Mouse (Mus musculus) limb, embryonic 13.5 days (tissue): ENCODE results near the gene Cntrl. TPM values are rescaled to one million over a fixed set of nuclear protein-coding genes. Genes with fewer than 3 reads are reported as not detected.

Experiments
- ATAC-seq: fragments of 200-750 bp; cut with Nextera tagmentation; 2 replicates; pipeline ENCODE4 v1.8.0; 2017; ENCODE audit warnings: low read depth, moderate number of reproducible peaks, moderate TSS enrichment; ENCODE audit not compliant: low FRiP score
- H3K27ac ChIP-seq: fragments of 300-500 bp; sonication (generic); 2 replicates; pipeline ENCODE4 v1.5.1; 2015; ENCODE audit warnings: inconsistent platforms, mild to moderate bottlenecking, moderate library complexity
- H3K27me3 ChIP-seq: fragments of 300-500 bp; sonication (generic); 2 replicates; pipeline ENCODE4 v1.6.1; 2015; ENCODE audit warnings: mild to moderate bottlenecking, inconsistent platforms
- H3K36me3 ChIP-seq: fragments of 300-500 bp; sonication (generic); 2 replicates; pipeline ENCODE4 v1.6.1; 2015; ENCODE audit warnings: inconsistent platforms, mild to moderate bottlenecking, moderate library complexity
- H3K4me1 ChIP-seq: fragments of 300-500 bp; sonication (generic); 2 replicates; pipeline ENCODE4 v1.6.1; 2015; ENCODE audit warnings: inconsistent platforms
- H3K4me2 ChIP-seq: fragments of 300-500 bp; sonication (generic); replicated peaks from 2 replicates; pipeline ENCODE4 v1.6.1; 2015; ENCODE audit warnings: inconsistent platforms, mild to moderate bottlenecking, moderate library complexity
- H3K4me3 ChIP-seq: fragments of 300-500 bp; sonication (generic); 2 replicates; pipeline ENCODE4 v1.5.1; 2015; ENCODE audit warnings: moderate library complexity, mild to moderate bottlenecking, inconsistent platforms
- H3K9ac ChIP-seq: fragments of 300-500 bp; sonication (generic); 2 replicates; pipeline ENCODE4 v1.6.1; 2015; ENCODE audit warnings: mild to moderate bottlenecking, inconsistent platforms
- H3K9me3 ChIP-seq: fragments of 300-500 bp; sonication (generic); 2 replicates; pipeline ENCODE4 v1.6.1; 2016; ENCODE audit warnings: inconsistent platforms
- WGBS: fragments of 180-500 bp; shearing (Covaris S2); methylation state at CpG from one replicate; pipeline ENCODE4 v1.1.7; 2015; 5-methylcytosine and 5-hydroxymethylcytosine counted together
- polyA plus RNA-seq: library from polyadenylated mRNA; unstranded; fragments of >200 nt; fragmentation: Nextera tagmentation; extraction: Ambion mirVana; gene quantifications from 2 replicates; pipeline ENCODE4 v1.2.1, GENCODE M21; 2015

Gene Cntrl
- polyA plus RNA-seq, 1 experiment from 2014 or later: 27.3 TPM

- peaks cover 34% of the 10 kb centered on the region for H3K36me3 ChIP-seq
- peaks cover 17% of the 10 kb centered on the region for H3K4me1 ChIP-seq
- peak overlapping the region; percentile 75 for H3K4me2 ChIP-seq
- peak overlapping the region; percentile 85 for H3K27ac ChIP-seq
- no peaks in the 10 kb centered on the region for H3K27me3 ChIP-seq
- under 1% methylated on average over 21 of the region's 21 CpGs for WGBS
- peak overlapping the region; percentile 68 for H3K9ac ChIP-seq
- H3K9me3 ChIP-seq: no peaks in the 10 kb centered on the region
- peak; percentile 99 for ATAC-seq
- peak overlapping the region; percentile 53 for H3K4me3 ChIP-seq
Observed at GRCm38 (mm10) chr2:35131991-35132661, 22.8 kb downstream of the Cntrl start.

GRCm38 (mm10) chr2:35132662-35133055, 23.4 kb downstream of the Cntrl start:
- Histone ChIP-seq H3K4me1 (peaks cover 17% of the 10 kb centered on the region), H3K9ac (peak overlapping the region; percentile 68), H3K4me3 (peak overlapping the region; percentile 53), H3K27ac (peak overlapping the region; percentile 85), H3K36me3 (peaks cover 36% of the 10 kb centered on the region), H3K9me3 (no peaks in the 10 kb centered on the region), H3K4me2 (peak overlapping the region; percentile 75), H3K27me3 (no peaks in the 10 kb centered on the region)
- peak; percentile 11; the same call in 1 of the 2 replicates for ATAC-seq
- 5% methylated on average over 5 of the region's 5 CpGs for WGBS

GRCm38 (mm10) chr2:35133891-35134290, 24.6 kb downstream of the Cntrl start:
- 80% methylated on average over 5 of the region's 5 CpGs for WGBS
- no peak for ATAC-seq
- Histone ChIP-seq H3K27ac (no peak overlapping the region), H3K4me3 (no peak overlapping the region), H3K4me2 (no peak overlapping the region), H3K36me3 (peaks cover 41% of the 10 kb centered on the region), H3K27me3 (no peaks in the 10 kb centered on the region), H3K9ac (no peak overlapping the region; the same call in 1 of the 2 replicates), H3K4me1 (peaks cover 17% of the 10 kb centered on the region), H3K9me3 (no peaks in the 10 kb centered on the region)

- no peak for ATAC-seq
- Histone ChIP-seq H3K9me3 (no peaks in the 10 kb centered on the region), H3K36me3 (peaks cover 75% of the 10 kb centered on the region), H3K27me3 (no peaks in the 10 kb centered on the region), H3K27ac (no peak overlapping the region), H3K4me1 (peaks cover 7% of the 10 kb centered on the region; the same call in 1 of the 2 replicates), H3K9ac (no peak overlapping the region), H3K4me2 (no peak overlapping the region), H3K4me3 (no peak overlapping the region)
- WGBS: 97% methylated on average over 1 of the region's 1 CpGs
Observed at GRCm38 (mm10) chr2:35138576-35138975, 29.3 kb downstream of the Cntrl start.

GRCm38 (mm10) chr2:35141673-35142072, 32.4 kb downstream of the Cntrl start:
- H3K4me2 ChIP-seq: no peak overlapping the region
- H3K27me3 ChIP-seq: no peaks in the 10 kb centered on the region
- peaks cover 92% of the 10 kb centered on the region for H3K36me3 ChIP-seq
- no peak overlapping the region for H3K4me3 ChIP-seq
- H3K27ac ChIP-seq: no peak overlapping the region
- H3K9me3 ChIP-seq: no peaks in the 10 kb centered on the region
- no peak for ATAC-seq
- H3K4me1 ChIP-seq: no peaks in the 10 kb centered on the region
- H3K9ac ChIP-seq: no peak overlapping the region
- 94% methylated on average over 3 of the region's 3 CpGs for WGBS

- no peak for ATAC-seq
- no peaks in the 10 kb centered on the region for H3K4me1 ChIP-seq
- 93% methylated on average over 10 of the region's 10 CpGs for WGBS
- H3K27me3 ChIP-seq: no peaks in the 10 kb centered on the region
- H3K9ac ChIP-seq: no peak overlapping the region; the same call in 1 of the 2 replicates
- H3K4me2 ChIP-seq: no peak overlapping the region
- H3K9me3 ChIP-seq: no peaks in the 10 kb centered on the region
- H3K27ac ChIP-seq: no peak overlapping the region
- H3K36me3 ChIP-seq: peaks cover 95% of the 10 kb centered on the region
- no peak overlapping the region for H3K4me3 ChIP-seq
Observed at GRCm38 (mm10) chr2:35148806-35149205, 39.5 kb downstream of the Cntrl start.

- WGBS: 95% methylated on average over 13 of the region's 13 CpGs
- no peaks in the 10 kb centered on the region for H3K27me3 ChIP-seq
- H3K4me2 ChIP-seq: no peak overlapping the region
- ATAC-seq: no peak
- H3K36me3 ChIP-seq: peaks cover 96% of the 10 kb centered on the region
- H3K4me1 ChIP-seq: no peaks in the 10 kb centered on the region
- no peak overlapping the region for H3K4me3 ChIP-seq
- H3K9me3 ChIP-seq: no peaks in the 10 kb centered on the region
- no peak overlapping the region for H3K9ac ChIP-seq
- H3K27ac ChIP-seq: no peak overlapping the region
Observed at GRCm38 (mm10) chr2:35151303-35151882, 42.1 kb downstream of the Cntrl start.

GRCm38 (mm10) chr2:35153179-35153578, 43.9 kb downstream of the Cntrl start:
- H3K36me3 ChIP-seq: peaks cover 96% of the 10 kb centered on the region
- ATAC-seq: no peak
- WGBS: 80% methylated on average over 6 of the region's 6 CpGs
- no peaks in the 10 kb centered on the region for H3K9me3 ChIP-seq
- no peaks in the 10 kb centered on the region for H3K4me1 ChIP-seq
- no peak overlapping the region for H3K4me3 ChIP-seq
- no peaks in the 10 kb centered on the region for H3K27me3 ChIP-seq
- H3K4me2 ChIP-seq: no peak overlapping the region
- H3K27ac ChIP-seq: no peak overlapping the region
- H3K9ac ChIP-seq: no peak overlapping the region

GRCm38 (mm10) chr2:35153844-35154554, 44.7 kb downstream of the Cntrl start:
- Histone ChIP-seq H3K27ac (no peak overlapping the region), H3K36me3 (peaks cover 97% of the 10 kb centered on the region), H3K4me1 (no peaks in the 10 kb centered on the region)

GRCm38 (mm10) chr2:35156985-35157384, 47.7 kb downstream of the Cntrl start:
- Histone ChIP-seq H3K9ac (no peak overlapping the region), H3K36me3 (peaks cover 86% of the 10 kb centered on the region), H3K4me2 (no peak overlapping the region), H3K27ac (no peak overlapping the region), H3K9me3 (no peaks in the 10 kb centered on the region), H3K27me3 (no peaks in the 10 kb centered on the region), H3K4me1 (no peaks in the 10 kb centered on the region), H3K4me3 (no peak overlapping the region)
- no peak for ATAC-seq
- 86% methylated on average over 2 of the region's 2 CpGs for WGBS

More at GRCm38 (mm10) chr2:35153844-35154554, 44.7 kb downstream of the Cntrl start:
- Histone ChIP-seq H3K9me3 (no peaks in the 10 kb centered on the region), H3K27me3 (no peaks in the 10 kb centered on the region), H3K4me2 (no peak overlapping the region), H3K9ac (no peak overlapping the region), H3K4me3 (no peak overlapping the region)
- no peak for ATAC-seq
- WGBS: 89% methylated on average over 8 of the region's 8 CpGs

- H3K4me1 ChIP-seq: no peaks in the 10 kb centered on the region
- H3K4me2 ChIP-seq: no peak overlapping the region
- H3K36me3 ChIP-seq: peaks cover 84% of the 10 kb centered on the region
- H3K27me3 ChIP-seq: no peaks in the 10 kb centered on the region
- H3K27ac ChIP-seq: no peak overlapping the region; the same call in 1 of the 2 replicates
- no peaks in the 10 kb centered on the region for H3K9me3 ChIP-seq
- 87% methylated on average over 7 of the region's 7 CpGs for WGBS
- H3K9ac ChIP-seq: no peak overlapping the region
- ATAC-seq: no peak
- no peak overlapping the region for H3K4me3 ChIP-seq
Observed at GRCm38 (mm10) chr2:35157836-35158235, 48.5 kb downstream of the Cntrl start.

GRCm38 (mm10) chr2:35158358-35158757, 49.1 kb downstream of the Cntrl start:
- H3K4me3 ChIP-seq: no peak overlapping the region
- ATAC-seq: no peak
- no peak overlapping the region for H3K9ac ChIP-seq
- 73% methylated on average over 3 of the region's 3 CpGs for WGBS
- peaks cover 84% of the 10 kb centered on the region for H3K36me3 ChIP-seq
- no peak overlapping the region; the same call in 1 of the 2 replicates for H3K27ac ChIP-seq
- no peaks in the 10 kb centered on the region for H3K27me3 ChIP-seq
- no peak overlapping the region for H3K4me2 ChIP-seq
- H3K4me1 ChIP-seq: no peaks in the 10 kb centered on the region
- H3K9me3 ChIP-seq: no peaks in the 10 kb centered on the region
